Comparison of ENCODE assay signal across 25 mouse cellular contexts in genomic region chr11:82290841-82291240, GRCm38 (mm10). TPM values are rescaled to one million over a fixed set of nuclear protein-coding genes. Genes with fewer than 3 reads are reported as not detected.
A peak's percentile ranks its signal among the peaks of the same experiment; 100 is the strongest.
DNase-seq lines count a peak whose midpoint lies in the region; ATAC-seq and TF ChIP-seq lines count a peak whose summit lies in the region.
"Had no signal": no experiment of that assay in that cellular context is flagged by ENCODE, and none has a peak within 500 bp of the region (broad histone marks: within the 10 kb centered on the region; RNA-seq: fewer than 3 reads in every experiment).

No protein-coding gene starts in this region.

- H3K9ac ChIP-seq in hindbrain, embryonic 14.5 days: no peak overlapping the region
- H3K9ac ChIP-seq in hindbrain, embryonic 11.5 days (ENCODE audit: low read depth, low read length): no peak overlapping the region
- H3K9ac ChIP-seq in forebrain, embryonic 16.5 days (replicated peaks; ENCODE audit: low read depth, low read length): no peak overlapping the region
- H3K9ac ChIP-seq: embryonic facial prominence, embryonic 12.5 days; forebrain, embryonic 12.5 days; forebrain, postnatal 0 days; heart, embryonic 15.5 days had no signal

- DNase-seq in hindbrain, embryonic 14.5 days (ENCODE audit: low spot score): peak; percentile 30
- DNase-seq in hindbrain, embryonic 11.5 days (ENCODE audit: low spot score): no peak
- DNase-seq in left cerebral cortex, postnatal 4 days: peak; percentile 89
- DNase-seq in left cerebral cortex, adult 2 months (ENCODE audit: extremely low spot score in 1 of 2, low spot score in 2 of 2): no peak
- peak; percentile 75 for DNase-seq in retina, embryonic 14.5 days (ENCODE audit: low spot score)
- DNase-seq: adrenal gland, adult 8-10 months; adrenal gland, postnatal 36 days; cerebellum, adult 11-12 months; cerebellum, adult 9-11 months; embryo, embryonic 11 days; forebrain, postnatal 0 days; gastrocnemius, postnatal 14 days; heart, adult 2 months; heart, postnatal 14 days; kidney, adult 11 months had no signal

- no peak overlapping the region for H3K4me3 ChIP-seq in hindbrain, embryonic 14.5 days (replicated peaks; ENCODE audit: low read length)
- H3K4me3 ChIP-seq in hindbrain, embryonic 11.5 days (ENCODE audit: low read depth, low read length): no peak overlapping the region
- no peak overlapping the region for H3K4me3 ChIP-seq in left cerebral cortex, adult 2 months
- H3K4me3 ChIP-seq in forebrain, embryonic 16.5 days (replicated peaks; ENCODE audit: low read length): no peak overlapping the region
- H3K4me3 ChIP-seq: embryonic facial prominence, embryonic 12.5 days; forebrain, embryonic 12.5 days; heart, adult 2 months; heart, embryonic 15.5 days had no signal

- TF ChIP-seq CTCF in left cerebral cortex, adult 2 months (IDR thresholded peaks at IDR 0.05): no peak

- H3K27me3 ChIP-seq in hindbrain, embryonic 14.5 days (ENCODE audit: control insufficient read depth, insufficient read depth, low read length): no peaks in the 10 kb centered on the region
- no peaks in the 10 kb centered on the region for H3K27me3 ChIP-seq in hindbrain, embryonic 11.5 days (ENCODE audit: control insufficient read depth, insufficient read depth, low read length)
- no peaks in the 10 kb centered on the region for H3K27me3 ChIP-seq in forebrain, embryonic 16.5 days (replicated peaks; ENCODE audit: control insufficient read depth, insufficient read depth, low read length)
- H3K27me3 ChIP-seq: embryonic facial prominence, embryonic 12.5 days; forebrain, embryonic 12.5 days; heart, embryonic 15.5 days had no signal

- H3K9me3 ChIP-seq in hindbrain, embryonic 14.5 days (ENCODE audit: control insufficient read depth, low read length): 0 out of 2 replicates have a peak, but pooled peaks cover 5% of the 10 kb centered on the region
- no peaks in the 10 kb centered on the region for H3K9me3 ChIP-seq in hindbrain, embryonic 11.5 days (ENCODE audit: control insufficient read depth, low read length)
- no peaks in the 10 kb centered on the region for H3K9me3 ChIP-seq in forebrain, embryonic 16.5 days (ENCODE audit: control insufficient read depth, low read length)
- H3K9me3 ChIP-seq: embryonic facial prominence, embryonic 12.5 days; forebrain, embryonic 12.5 days; heart, embryonic 15.5 days had no signal

- no peaks in the 10 kb centered on the region for H3K4me1 ChIP-seq in hindbrain, embryonic 14.5 days (replicated peaks; ENCODE audit: control insufficient read depth, insufficient read depth, low read length)
- no peaks in the 10 kb centered on the region for H3K4me1 ChIP-seq in hindbrain, embryonic 11.5 days (replicated peaks; ENCODE audit: control insufficient read depth, insufficient read depth, low read length)
- no peaks in the 10 kb centered on the region for H3K4me1 ChIP-seq in forebrain, embryonic 16.5 days (replicated peaks; ENCODE audit: control insufficient read depth, insufficient read depth, low read length)
- H3K4me1 ChIP-seq: embryonic facial prominence, embryonic 12.5 days; forebrain, embryonic 12.5 days; heart, embryonic 15.5 days had no signal

- ATAC-seq in hindbrain, embryonic 14.5 days (ENCODE audit: low FRiP score): no peak
- ATAC-seq in hindbrain, embryonic 11.5 days (ENCODE audit: low FRiP score): no peak
- ATAC-seq in forebrain, embryonic 16.5 days: no peak
- ATAC-seq: forebrain, postnatal 0 days had no signal

- no peak overlapping the region for H3K27ac ChIP-seq in hindbrain, embryonic 14.5 days
- no peak overlapping the region for H3K27ac ChIP-seq in hindbrain, embryonic 11.5 days (ENCODE audit: low read depth, low read length)
- H3K27ac ChIP-seq in left cerebral cortex, adult 2 months: no peak overlapping the region
- no peak overlapping the region for H3K27ac ChIP-seq in forebrain, embryonic 16.5 days (ENCODE audit: low read length)
- H3K27ac ChIP-seq: embryonic facial prominence, embryonic 12.5 days; forebrain, embryonic 12.5 days; heart, adult 2 months; heart, embryonic 15.5 days had no signal

- no peaks in the 10 kb centered on the region for H3K36me3 ChIP-seq in hindbrain, embryonic 14.5 days (replicated peaks; ENCODE audit: control insufficient read depth, insufficient read depth)
- H3K36me3 ChIP-seq in hindbrain, embryonic 11.5 days (ENCODE audit: control insufficient read depth, insufficient read depth, low read length): no peaks in the 10 kb centered on the region
- H3K36me3 ChIP-seq in forebrain, embryonic 16.5 days (ENCODE audit: control insufficient read depth, insufficient read depth): no peaks in the 10 kb centered on the region
- H3K36me3 ChIP-seq: embryonic facial prominence, embryonic 12.5 days; forebrain, embryonic 12.5 days; heart, embryonic 15.5 days had no signal

- intact Hi-C loops in left cerebral cortex, postnatal 4 days (cut with DNase I): no loop called here
- intact Hi-C loops in left cerebral cortex, adult 2 months (cut with DNase I): no loop called here

- H3K4me2 ChIP-seq in hindbrain, embryonic 14.5 days (replicated peaks): no peak overlapping the region
- no peak overlapping the region for H3K4me2 ChIP-seq in hindbrain, embryonic 11.5 days (replicated peaks; ENCODE audit: low read depth, low read length)
- no peak overlapping the region for H3K4me2 ChIP-seq in forebrain, embryonic 16.5 days (ENCODE audit: low read length)
- H3K4me2 ChIP-seq: embryonic facial prominence, embryonic 12.5 days; forebrain, embryonic 12.5 days; heart, embryonic 11.5 days; heart, embryonic 15.5 days had no signal

RNA-seq across cellular contexts. Expression of gene Ccl1, which starts 14.6 kb away (rescaled TPM):
- 1.1 TPM in 1 of 2 replicates, not detected in the other for polyA plus RNA-seq in hindbrain, embryonic 14.5 days (2014; fragmentation: Nextera tagmentation; extraction: Ambion mirVana)
- not detected in 2 replicates for polyA plus RNA-seq in hindbrain, embryonic 11.5 days (2014; fragmentation: Nextera tagmentation; extraction: Ambion mirVana)
- total RNA-seq in left cerebral cortex, postnatal 4 days (2021): not detected
- total RNA-seq in left cerebral cortex, adult 2 months (2021): not detected
- 0.47 TPM in 1 of 2 replicates, not detected in the other for polyA plus RNA-seq in forebrain, embryonic 16.5 days (2015; fragmentation: Nextera tagmentation; extraction: Ambion mirVana)
- total RNA-seq: adrenal gland, adult 8-10 months; adrenal gland, postnatal 36 days; common myeloid progenitor, adult 5-6 weeks; forebrain, postnatal 0 days; gastrocnemius, adult 18-20 months; gastrocnemius, postnatal 14 days; heart, adult 2 months; heart, postnatal 14 days; hematopoietic stem cell, adult 5-6 weeks had no signal
- polyA plus RNA-seq: embryonic facial prominence, embryonic 12.5 days; forebrain, embryonic 12.5 days; gonadal fat pad, adult 2 months; heart, adult 2 months; heart, embryonic 11.5 days; heart, embryonic 15.5 days; intestine, embryonic 14.5 days had no signal

Comparison
In these comparisons a context has a peak if more than half of its experiments do, and no peak if none do; other contexts are left out.
1. DNase-seq: peak in hindbrain, embryonic 14.5 days (single experiment), left cerebral cortex, postnatal 4 days (single experiment) and retina, embryonic 14.5 days (single experiment); none in hindbrain, embryonic 11.5 days (single experiment) and left cerebral cortex, adult 2 months (0 of 2).